Mouse (Mus musculus) MEL (cell line): Measurements from ENCODE around the gene Efs.

ENCODE experiments used
- CTCF ChIP-seq, 3 experiments: IDR thresholded peaks in 2 of 3; conservative IDR thresholded peaks in 1 of 3; 2 replicates each; pipeline ENCODE4 v1.5.1; 2011 to 2012; ENCODE audit warnings: low read length in 3 of 3, low read depth in 2 of 3, mild to moderate bottlenecking in 2 of 3, improper control_type of control experiment in 1 of 3, inconsistent platforms in 1 of 3, mixed read lengths in 1 of 3, moderate library complexity in 1 of 3; ENCODE audit not compliant: control insufficient read depth in 1 of 3, insufficient read depth in 1 of 3, poor library complexity in 1 of 3, severe bottlenecking in 1 of 3
- ELF1 ChIP-seq: IDR thresholded peaks from 2 replicates; pipeline ENCODE4 v1.6.1; 2014; ENCODE audit warnings: low read depth, mild to moderate bottlenecking, inconsistent platforms, low read length, improper control_type of control experiment, moderate library complexity
- GATA1 ChIP-seq: IDR thresholded peaks from 2 replicates; pipeline ENCODE4 v1.6.1; 2011; ENCODE audit warnings: low read depth, low read length, improper control_type of control experiment
- MYC ChIP-seq: IDR thresholded peaks from 2 replicates; pipeline ENCODE4 v1.6.1; 2011; ENCODE audit warnings: low read depth, mild to moderate bottlenecking, low read length, improper control_type of control experiment, moderate library complexity
- POLR2A ChIP-seq, 2 experiments: IDR thresholded peaks; 2 replicates each; pipeline ENCODE4 v1.6.1; 2011 to 2012; ENCODE audit warnings: low read length in 2 of 2, mild to moderate bottlenecking in 2 of 2, control low read depth in 1 of 2, improper control_type of control experiment in 1 of 2, low read depth in 1 of 2, moderate library complexity in 1 of 2; ENCODE audit not compliant: control insufficient read depth in 1 of 2, insufficient read depth in 1 of 2, poor library complexity in 1 of 2
- RCOR1 ChIP-seq: IDR thresholded peaks from 2 replicates; pipeline ENCODE4 v1.6.1; 2012; ENCODE audit warnings: low read depth, mild to moderate bottlenecking, inconsistent platforms, low read length, improper control_type of control experiment
- SMC3 ChIP-seq: IDR thresholded peaks from 2 replicates; pipeline ENCODE4 v1.6.1; 2011; ENCODE audit warnings: low read depth, low read length, improper control_type of control experiment
- TBP ChIP-seq: IDR thresholded peaks from 2 replicates; pipeline ENCODE4 v1.8.0; 2011; ENCODE audit warnings: low read depth, low read length, improper control_type of control experiment
- USF2 ChIP-seq, 2 experiments: IDR thresholded peaks; 2 replicates each; pipeline ENCODE4 v1.6.1; 2011 to 2012; ENCODE audit warnings: improper control_type of control experiment in 2 of 2, low read length in 2 of 2, borderline replicate concordance in 1 of 2, inconsistent platforms in 1 of 2, low read depth in 1 of 2, mild to moderate bottlenecking in 1 of 2; ENCODE audit not compliant: insufficient read depth in 1 of 2

- TF ChIP-seq TBP, result no peak
- TF ChIP-seq CTCF (IDR thresholded peaks at IDR 0.05 in 2 of 3, conservative IDR thresholded peaks at IDR 0.05 in 1 of 3; ENCODE audit: control insufficient read depth in 1 of 3, insufficient read depth in 1 of 3, low read depth in 2 of 3, low read length in 3 of 3, poor library complexity in 1 of 3, severe bottlenecking in 1 of 3), result peak; percentile 87 to 94 (median 88)
- no peak for TF ChIP-seq RCOR1
- peak; percentile 89 for TF ChIP-seq SMC3
- no peak for TF ChIP-seq GATA1
- no peak for TF ChIP-seq USF2 (IDR thresholded peaks at IDR 0.05; ENCODE audit: borderline replicate concordance in 1 of 2, insufficient read depth in 1 of 2, low read depth in 1 of 2, low read length in 2 of 2)
- TF ChIP-seq MYC, result no peak
- TF ChIP-seq POLR2A (IDR thresholded peaks at IDR 0.05; ENCODE audit: control insufficient read depth in 1 of 2, insufficient read depth in 1 of 2, low read depth in 1 of 2, low read length in 2 of 2, poor library complexity in 1 of 2), result no peak
- no peak for TF ChIP-seq ELF1
Measured at GRCm38 (mm10) chr14:54939434-54940175, 13.7 kb upstream of the Efs start.
